Mouse (Mus musculus) mature B cell (primary cell): ENCODE results near the gene Pde8a.
"Not testable (repeated sequence)": the region's sequence is repeated elsewhere in the genome, so short reads cannot be mapped to it uniquely, and the experiment has no call there.

Source experiments
- in situ Hi-C: fragments of 300-500 bp; cut with MboI; formaldehyde crosslinking; loops from 2 replicates; pipeline ENCODE4 v1.14.3; 2019

The Pde8a gene

GRCm38 (mm10) chr7:81213347-81214152 lies at the start of gene Pde8a:
Pde8a (plus strand) TSS chr7:81213596.
- in situ Hi-C loops: no loop called here

- in situ Hi-C loops: no loop called here
These were observed 49.0 kb upstream of the Pde8a start for GRCm38 (mm10) chr7:81164411-81164810.

GRCm38 (mm10) chr7:81167124-81167523 lies 46.3 kb upstream of the Pde8a start:
- in situ Hi-C loops: no loop called here

GRCm38 (mm10) chr7:81169351-81169750 lies 44.0 kb upstream of the Pde8a start:
- in situ Hi-C loops: no loop called here

- in situ Hi-C loops: no loop called here
These were observed 39.5 kb upstream of the Pde8a start for GRCm38 (mm10) chr7:81173931-81174330.

- in situ Hi-C loops: no loop called here
These were observed 38.7 kb upstream of the Pde8a start for GRCm38 (mm10) chr7:81174654-81175053.

- in situ Hi-C loops: no loop called here
These were observed 37.1 kb upstream of the Pde8a start for GRCm38 (mm10) chr7:81176187-81176769.

- in situ Hi-C loops: no loop called here
These were observed 33.9 kb upstream of the Pde8a start for GRCm38 (mm10) chr7:81179494-81179893.

GRCm38 (mm10) chr7:81182492-81183175 lies 30.8 kb upstream of the Pde8a start:
- in situ Hi-C loops: no loop called here

GRCm38 (mm10) chr7:81183181-81183580 lies 30.2 kb upstream of the Pde8a start:
- in situ Hi-C loops: no loop called here

GRCm38 (mm10) chr7:81184136-81184535 lies 29.3 kb upstream of the Pde8a start:
- in situ Hi-C loops: no loop called here

GRCm38 (mm10) chr7:81184651-81185050 lies 28.7 kb upstream of the Pde8a start:
- in situ Hi-C loops: no loop called here

GRCm38 (mm10) chr7:81186036-81186435 lies 27.4 kb upstream of the Pde8a start:
- in situ Hi-C loops: not testable (repeated sequence)

- in situ Hi-C loops: no loop called here
These were observed 24.2 kb upstream of the Pde8a start for GRCm38 (mm10) chr7:81189180-81189579.

- in situ Hi-C loops: no loop called here
These were observed 17.9 kb upstream of the Pde8a start for GRCm38 (mm10) chr7:81195509-81195908.

GRCm38 (mm10) chr7:81196796-81197195 lies 16.6 kb upstream of the Pde8a start:
- in situ Hi-C loops: no loop called here

GRCm38 (mm10) chr7:81198538-81198937 lies 14.9 kb upstream of the Pde8a start:
- in situ Hi-C loops: no loop called here

- in situ Hi-C loops: no loop called here
These were observed 14.3 kb upstream of the Pde8a start for GRCm38 (mm10) chr7:81199109-81199508.

- in situ Hi-C loops: no loop called here
These were observed 13.6 kb upstream of the Pde8a start for GRCm38 (mm10) chr7:81199757-81200156.

GRCm38 (mm10) chr7:81202389-81202788 lies 11.0 kb upstream of the Pde8a start:
- in situ Hi-C loops: no loop called here

- in situ Hi-C loops: not testable (repeated sequence)
These were observed 9.8 kb upstream of the Pde8a start for GRCm38 (mm10) chr7:81203576-81203975.

- in situ Hi-C loops: no loop called here
These were observed 4.5 kb upstream of the Pde8a start for GRCm38 (mm10) chr7:81208944-81209343.
